Comparison of ENCODE assay signal across 12 mouse cellular contexts in the genomic region with DNA sequence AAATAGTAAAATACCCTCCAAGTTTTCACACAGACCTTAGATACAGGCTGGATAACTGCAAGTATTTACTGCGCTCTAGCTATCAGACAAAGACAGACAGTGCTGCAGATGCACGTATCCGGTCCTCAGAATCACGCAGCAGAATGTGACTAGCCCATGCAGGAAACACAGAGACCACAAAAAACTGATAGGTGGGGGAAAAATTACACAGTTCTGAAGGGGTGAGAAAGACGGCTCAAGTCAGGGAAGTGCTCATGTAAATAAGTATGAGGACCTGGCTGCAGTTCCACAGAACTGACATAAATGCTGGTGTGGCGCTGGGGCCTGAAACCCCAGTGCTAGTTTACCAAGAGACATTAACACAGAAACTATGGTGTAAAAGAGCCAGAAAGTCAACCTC. TPM values are rescaled to one million over a fixed set of nuclear protein-coding genes. Genes with fewer than 3 reads are reported as not detected.
DNase-seq lines count a peak whose midpoint lies in the region; ATAC-seq and TF ChIP-seq lines count a peak whose summit lies in the region.
"Had no signal": no experiment of that assay in that cellular context is flagged by ENCODE, and none has a peak within 500 bp of the region (broad histone marks: within the 10 kb centered on the region; RNA-seq: fewer than 3 reads in every experiment).

No protein-coding gene starts in this region.

- ATAC-seq in erythroblast, adult 5-6 weeks (replicated peaks; ENCODE audit: low FRiP score, poor library complexity, severe bottlenecking): peak; percentile 58
- peak; percentile 86 for ATAC-seq in liver, postnatal 0 days
- ATAC-seq: forebrain, embryonic 13.5 days had no signal

- WGBS in liver, postnatal 0 days (ENCODE audit: insufficient replicate concordance): 41% methylated on average over 6 of the region's 6 CpGs

- H3K27me3 ChIP-seq in liver, postnatal 0 days (ENCODE audit: insufficient read depth, low read length): no peaks in the 10 kb centered on the region
- H3K27me3 ChIP-seq: forebrain, embryonic 13.5 days; limb, embryonic 15.5 days; neural tube, embryonic 12.5 days had no signal

- peak; percentile 54 to 62 for DNase-seq in CD8-positive naive resting alpha-beta T cell, adult 2 months (ENCODE audit: low read depth in 2 of 2, low spot score in 2 of 2)
- DNase-seq in liver, postnatal 0 days: no peak
- DNase-seq in thymus, postnatal 10 days (ENCODE audit: low spot score in 2 of 2): peak; percentile 60 to 63
- no peak for DNase-seq in kidney, adult 11 months
- no peak for DNase-seq in embryo, embryonic 11 days
- no peak for DNase-seq in frontal cortex, postnatal 14 days (ENCODE audit: low spot score in 2 of 2)
- DNase-seq: cerebellum, adult 11-12 months had no signal

- peak; percentile 74 for TF ChIP-seq EP300 in liver, postnatal 0 days (IDR thresholded peaks at IDR 0.05; ENCODE audit: low read depth)

- no peak overlapping the region for H3K27ac ChIP-seq in liver, postnatal 0 days (ENCODE audit: low read depth)
- H3K27ac ChIP-seq: forebrain, embryonic 13.5 days; limb, embryonic 15.5 days; midbrain, embryonic 10.5 days; neural tube, embryonic 12.5 days had no signal

- H3K4me2 ChIP-seq in liver, postnatal 0 days (ENCODE audit: low read depth, low read length): no peak overlapping the region
- H3K4me2 ChIP-seq: forebrain, embryonic 13.5 days; limb, embryonic 15.5 days; neural tube, embryonic 12.5 days had no signal

- no peaks in the 10 kb centered on the region for H3K4me1 ChIP-seq in liver, postnatal 0 days (ENCODE audit: insufficient read depth)
- H3K4me1 ChIP-seq: limb, embryonic 15.5 days; midbrain, embryonic 10.5 days; neural tube, embryonic 12.5 days had no signal

- H3K4me3 ChIP-seq in liver, postnatal 0 days (ENCODE audit: low read depth, low read length): no peak overlapping the region
- H3K4me3 ChIP-seq: forebrain, embryonic 13.5 days; limb, embryonic 15.5 days; midbrain, embryonic 10.5 days; neural tube, embryonic 12.5 days had no signal

- no peaks in the 10 kb centered on the region for H3K9me3 ChIP-seq in liver, postnatal 0 days (ENCODE audit: low read length)
- H3K9me3 ChIP-seq: forebrain, embryonic 13.5 days; limb, embryonic 15.5 days; neural tube, embryonic 12.5 days had no signal

- H3K9ac ChIP-seq in liver, postnatal 0 days (replicated peaks): no peak overlapping the region
- H3K9ac ChIP-seq: forebrain, embryonic 13.5 days; limb, embryonic 15.5 days; neural tube, embryonic 12.5 days had no signal

- 0 out of 2 replicates have a peak, but pooled peaks have one; percentile 7 for TF ChIP-seq CTCF in liver, postnatal 0 days (IDR thresholded peaks at IDR 0.05; ENCODE audit: low read depth)

- H3K36me3 ChIP-seq in liver, postnatal 0 days (replicated peaks; ENCODE audit: insufficient read depth, low read length): peaks cover 46% of the 10 kb centered on the region

RNA-seq across cellular contexts. Expression of gene Rsbn1l, which starts 46.5 kb away (rescaled TPM):
- 22.5 and 27.6 TPM in 2 replicates for total RNA-seq in erythroblast, adult 5-6 weeks (2015; ENCODE audit: low replicate concordance)
- total RNA-seq in erythroblast, adult 5-6 weeks (2017; ENCODE audit: low replicate concordance): 28.9 and 43.9 TPM in 2 replicates
- polyA plus RNA-seq in liver, postnatal 0 days (2015; fragmentation: Nextera tagmentation; extraction: Ambion mirVana): 3.7 and 5.5 TPM in 2 replicates

RNA-seq across cellular contexts. Expression of gene Ptpn12, which starts 53.0 kb away (rescaled TPM):
- 34.9 and 36.7 TPM in 2 replicates for total RNA-seq in erythroblast, adult 5-6 weeks (2015; ENCODE audit: low replicate concordance)
- 26.5 and 31.1 TPM in 2 replicates for total RNA-seq in erythroblast, adult 5-6 weeks (2017; ENCODE audit: low replicate concordance)
- polyA plus RNA-seq in liver, postnatal 0 days (2015; fragmentation: Nextera tagmentation; extraction: Ambion mirVana): 11.3 and 12.5 TPM in 2 replicates

Comparison
In these comparisons a context has a peak if more than half of its experiments do, and no peak if none do; other contexts are left out.
1. DNase-seq: peak in CD8-positive naive resting alpha-beta T cell, adult 2 months (2 of 2) and thymus, postnatal 10 days (2 of 2); none in liver, postnatal 0 days (single experiment), kidney, adult 11 months (single experiment), embryo, embryonic 11 days (single experiment) and frontal cortex, postnatal 14 days (0 of 2).